Mouse (Mus musculus) testis, adult 2 months (tissue): Measurements from ENCODE around the gene Aox3. TPM values are rescaled to one million over a fixed set of nuclear protein-coding genes. Genes with fewer than 3 reads are reported as not detected.

ENCODE experiments used
- H3K27ac ChIP-seq: fragments of 200-500 bp; 2 replicates; pipeline ENCODE4 v1.5.1; 2012; ENCODE audit warnings: low read depth, low read length; ENCODE audit not compliant: control insufficient read depth, insufficient read depth
- H3K27me3 ChIP-seq: fragments of 200-500 bp; 2 replicates; pipeline ENCODE4 v1.6.1; 2012; ENCODE audit warnings: mild to moderate bottlenecking, low read length, moderate library complexity; ENCODE audit not compliant: control insufficient read depth, insufficient read depth
- H3K36me3 ChIP-seq: fragments of 200-500 bp; 2 replicates; pipeline ENCODE4 v1.6.1; 2012; ENCODE audit warnings: mild to moderate bottlenecking, low read length; ENCODE audit not compliant: control insufficient read depth, insufficient read depth
- H3K4me1 ChIP-seq: fragments of 200-500 bp; 2 replicates; pipeline ENCODE4 v1.6.1; 2012; ENCODE audit warnings: low read length; ENCODE audit not compliant: control insufficient read depth, insufficient read depth
- H3K4me3 ChIP-seq: fragments of 200-500 bp; 2 replicates; pipeline ENCODE4 v1.5.1; 2012; ENCODE audit warnings: low read depth, mild to moderate bottlenecking, low read length, moderate library complexity, mixed read lengths; ENCODE audit not compliant: control insufficient read depth
- CTCF ChIP-seq: fragments of 200-500 bp; IDR thresholded peaks from 2 replicates; pipeline ENCODE4 v1.5.1; 2012; ENCODE audit warnings: low read depth, mild to moderate bottlenecking, inconsistent platforms, low read length, moderate library complexity; ENCODE audit not compliant: control insufficient read depth, insufficient read depth, insufficient replicate concordance
- POLR2A ChIP-seq: fragments of 200-500 bp; IDR thresholded peaks from 2 replicates; pipeline ENCODE4 v1.6.1; 2012; ENCODE audit warnings: low read depth, mild to moderate bottlenecking, inconsistent platforms, low read length, moderate library complexity; ENCODE audit not compliant: control insufficient read depth
- polyA plus RNA-seq: library from polyadenylated mRNA; depleted of rRNA; stranded (reverse); fragments of >200 nt; gene quantifications from 2 replicates; pipeline ENCODE4 v1.2.3, GENCODE M21; 2012

Aox3 gene
- polyA plus RNA-seq, 1 experiment: 9.6 TPM

DNA sequence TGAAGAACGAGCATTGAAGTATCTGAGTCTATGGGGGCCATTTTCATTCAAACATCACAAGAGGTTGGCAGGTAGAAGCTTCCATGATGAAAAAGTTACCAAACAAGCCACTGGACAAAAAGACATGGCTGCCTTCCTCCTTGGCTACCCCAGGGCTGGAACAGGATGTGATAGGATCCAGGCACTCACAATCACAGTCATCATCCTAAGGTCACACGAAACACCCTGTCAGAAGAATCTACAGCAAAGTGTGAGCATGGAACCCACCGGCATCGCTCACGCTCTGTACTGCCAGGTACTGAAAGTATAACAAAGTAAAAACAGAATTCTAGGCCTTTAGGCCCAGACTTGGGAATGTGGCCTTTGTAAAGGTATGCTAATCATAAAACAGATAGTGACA, 2.7 kb upstream of the Aox3 start:
- Histone ChIP-seq H3K36me3 (no peaks in the 10 kb centered on the region), H3K4me3 (no peak overlapping the region), H3K27ac (no peak overlapping the region), H3K4me1 (peaks cover 3% of the 10 kb centered on the region), H3K27me3 (no peaks in the 10 kb centered on the region)
- TF ChIP-seq POLR2A (no peak), CTCF (no peak)

DNA sequence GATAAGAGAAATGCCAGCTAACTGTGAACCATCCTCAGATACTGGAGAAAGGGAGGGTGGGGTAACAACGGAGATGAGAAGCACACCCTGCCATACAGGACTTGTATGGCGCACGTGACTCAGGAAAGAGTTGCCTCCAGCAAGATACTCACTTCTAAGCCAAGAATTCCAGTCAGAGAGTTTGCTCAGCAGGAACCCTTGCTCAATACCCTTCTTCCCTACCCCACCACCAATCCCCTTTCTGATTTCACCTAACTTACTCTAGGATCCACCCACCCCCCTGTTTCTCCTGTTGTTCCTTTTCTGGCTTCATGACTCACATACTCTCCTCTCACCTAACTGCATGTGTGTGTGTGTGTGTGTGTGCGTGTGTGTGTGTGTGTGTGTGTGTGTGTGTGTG, 1.6 kb upstream of the Aox3 start:
- H3K4me1 ChIP-seq: no peaks in the 10 kb centered on the region
- H3K4me3 ChIP-seq: no peak overlapping the region
- no peaks in the 10 kb centered on the region for H3K27me3 ChIP-seq
- H3K36me3 ChIP-seq: no peaks in the 10 kb centered on the region
- TF ChIP-seq POLR2A (no peak), CTCF (no peak)
- H3K27ac ChIP-seq: no peak overlapping the region

- Histone ChIP-seq H3K27me3 (no peaks in the 10 kb centered on the region), H3K4me3 (no peak overlapping the region), H3K36me3 (no peaks in the 10 kb centered on the region), H3K4me1 (no peaks in the 10 kb centered on the region), H3K27ac (no peak overlapping the region)
- TF ChIP-seq POLR2A (no peak), CTCF (no peak)
Observed at GRCm38 (mm10) chr1:58113441-58113840, 511 bp downstream of the Aox3 start.

DNA sequence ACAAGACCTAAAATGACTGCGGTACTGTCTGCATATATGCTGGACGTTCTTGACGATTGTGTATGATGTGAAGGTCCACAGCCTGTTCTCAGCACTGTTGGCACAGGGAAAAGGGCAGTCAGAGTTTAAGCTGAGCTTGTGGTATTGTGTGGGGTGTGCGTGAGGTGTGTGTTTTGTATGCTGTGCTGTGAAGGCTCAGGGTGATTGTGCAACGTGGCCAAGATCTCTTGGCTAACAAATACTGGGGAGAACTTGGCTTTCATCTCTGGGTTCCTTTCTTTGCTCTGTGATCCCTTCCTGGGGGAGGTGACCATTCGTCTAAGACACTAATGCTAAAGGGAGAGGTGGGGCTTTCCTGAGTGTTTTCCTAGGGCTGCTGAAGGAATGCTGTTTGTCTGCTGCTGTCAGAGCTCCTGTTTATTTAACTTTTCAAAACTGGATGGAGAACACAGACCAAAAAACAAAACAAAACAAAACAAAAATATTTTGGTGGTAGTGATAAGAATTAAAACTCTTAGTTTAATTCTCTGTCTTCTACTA, 1.2 kb downstream of the Aox3 start:
- no peaks in the 10 kb centered on the region for H3K36me3 ChIP-seq
- no peak overlapping the region for H3K27ac ChIP-seq
- no peaks in the 10 kb centered on the region for H3K27me3 ChIP-seq

GRCm38 (mm10) chr1:58114666-58115375, 1.9 kb downstream of the Aox3 start:
- no peaks in the 10 kb centered on the region for H3K4me1 ChIP-seq
- H3K4me3 ChIP-seq: no peak overlapping the region
- no peaks in the 10 kb centered on the region for H3K27me3 ChIP-seq
- no peak for TF ChIP-seq POLR2A
- no peak for TF ChIP-seq CTCF
- H3K36me3 ChIP-seq: no peaks in the 10 kb centered on the region
- H3K27ac ChIP-seq: no peak overlapping the region

More for the DNA sequence above, 1.2 kb downstream of the Aox3 start:
- TF ChIP-seq POLR2A: no peak
- TF ChIP-seq CTCF: no peak
- Histone ChIP-seq H3K4me1 (no peaks in the 10 kb centered on the region), H3K4me3 (no peak overlapping the region)

DNA sequence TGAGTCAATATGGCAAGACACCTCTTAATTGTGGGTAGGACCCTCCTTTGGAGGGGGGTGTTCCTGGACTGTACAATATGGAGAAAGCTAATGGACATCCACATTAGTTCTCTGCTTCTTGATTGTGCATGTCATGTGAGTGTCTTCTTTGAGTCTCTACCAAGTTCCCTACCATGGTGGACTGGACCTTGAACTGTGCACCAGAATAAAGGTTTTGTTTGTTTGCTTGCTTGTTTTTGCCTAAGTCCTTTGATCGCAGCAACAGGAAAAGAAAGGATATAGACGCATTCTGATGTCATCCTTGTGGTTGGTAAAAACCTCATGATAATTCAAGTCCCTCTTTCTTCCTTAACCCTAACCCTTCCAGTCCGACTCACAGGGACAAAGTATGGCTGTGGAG, 5.3 kb downstream of the Aox3 start:
- H3K36me3 ChIP-seq: no peaks in the 10 kb centered on the region
- no peaks in the 10 kb centered on the region for H3K4me1 ChIP-seq
- no peak for TF ChIP-seq CTCF
- no peak for TF ChIP-seq POLR2A
- no peak overlapping the region for H3K4me3 ChIP-seq
- H3K27ac ChIP-seq: no peak overlapping the region
- no peaks in the 10 kb centered on the region for H3K27me3 ChIP-seq

DNA sequence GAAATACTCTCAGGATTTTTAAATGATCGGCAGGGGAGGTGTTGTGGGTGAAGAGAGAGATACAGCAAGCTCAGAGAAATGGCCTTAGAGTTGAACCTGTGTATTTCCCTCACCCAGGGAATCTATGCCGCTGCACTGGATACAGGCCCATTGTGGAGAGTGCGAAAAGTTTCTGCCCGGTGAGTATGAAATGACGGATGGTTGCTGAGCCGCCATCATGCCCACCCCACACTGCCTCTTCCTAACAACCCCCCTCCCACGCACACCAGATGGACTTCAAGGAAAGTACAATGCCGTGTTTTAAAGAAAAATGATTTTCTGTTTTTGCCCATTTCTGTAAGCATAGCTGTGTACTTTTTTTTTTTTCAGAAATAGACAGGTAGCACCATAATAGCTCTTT, 12.0 kb downstream of the Aox3 start:
- H3K27me3 ChIP-seq: no peaks in the 10 kb centered on the region
- H3K36me3 ChIP-seq: no peaks in the 10 kb centered on the region
- peak overlapping the region; percentile 11; the same call in 1 of the 2 replicates for H3K4me3 ChIP-seq
- no peak for TF ChIP-seq CTCF
- TF ChIP-seq POLR2A: no peak
- H3K27ac ChIP-seq: no peak overlapping the region
- no peaks in the 10 kb centered on the region for H3K4me1 ChIP-seq
